Mouse (Mus musculus) lung, postnatal 0 days (tissue): ENCODE results near the gene Ly6g6d. TPM values are rescaled to one million over a fixed set of nuclear protein-coding genes. Genes with fewer than 3 reads are reported as not detected.

Source experiments
- ATAC-seq: fragments of 200-750 bp; cut with Nextera tagmentation; 2 replicates; pipeline ENCODE4 v1.8.0; 2017; ENCODE audit warnings: moderate library complexity
- DNase-seq: peaks from one replicate; pipeline ENCODE4 v3.0.0-alpha.2; 2016; ENCODE audit warnings: low spot score
- H3K27ac ChIP-seq: fragments of 300-500 bp; sonication (generic); 2 replicates; pipeline ENCODE4 v1.5.1; 2014; ENCODE audit warnings: antibody characterized with exemption, mild to moderate bottlenecking, low read length, mixed read lengths
- H3K27me3 ChIP-seq: fragments of 300-500 bp; sonication (generic); replicated peaks from 2 replicates; pipeline ENCODE4 v1.6.1; 2014; ENCODE audit warnings: low read length, mixed read lengths; ENCODE audit not compliant: insufficient read depth
- H3K36me3 ChIP-seq: fragments of 300-500 bp; sonication (generic); 2 replicates; pipeline ENCODE4 v1.6.1; 2014; ENCODE audit warnings: low read length, mixed read lengths; ENCODE audit not compliant: insufficient read depth
- H3K4me1 ChIP-seq: fragments of 300-500 bp; sonication (generic); 2 replicates; pipeline ENCODE4 v1.6.1; 2014; ENCODE audit warnings: antibody characterized with exemption, low read depth, low read length, mixed read lengths; ENCODE audit not compliant: insufficient read depth
- H3K4me2 ChIP-seq: fragments of 300-500 bp; sonication (generic); replicated peaks from 2 replicates; pipeline ENCODE4 v1.6.1; 2014; ENCODE audit warnings: low read depth, mild to moderate bottlenecking, low read length, moderate library complexity, mixed read lengths
- H3K4me3 ChIP-seq: fragments of 300-500 bp; sonication (generic); 2 replicates; pipeline ENCODE4 v1.5.1; 2014; ENCODE audit warnings: low read depth, low read length
- H3K9ac ChIP-seq: fragments of 300-500 bp; sonication (generic); replicated peaks from 2 replicates; pipeline ENCODE4 v1.6.1; 2014; ENCODE audit warnings: low read depth, mild to moderate bottlenecking
- H3K9me3 ChIP-seq: fragments of 300-500 bp; sonication (generic); 2 replicates; pipeline ENCODE4 v1.6.1; 2016; ENCODE audit warnings: low read length, mixed read lengths
- CTCF ChIP-seq: IDR thresholded peaks from 2 replicates; pipeline ENCODE4 v1.5.1; 2016; ENCODE audit warnings: antibody characterized with exemption, mild to moderate bottlenecking
- EP300 ChIP-seq: IDR thresholded peaks from 2 replicates; pipeline ENCODE4 v1.6.1; 2016; ENCODE audit warnings: antibody characterized with exemption, mild to moderate bottlenecking, control low read depth
- WGBS: fragments of 180-500 bp; shearing (Covaris S2); extraction: QIAGEN DNeasy Blood & Tissue Kit; methylation state at CpG from one replicate; pipeline ENCODE4 v1.1.7; 2014; 5-methylcytosine and 5-hydroxymethylcytosine counted together
- polyA plus RNA-seq: library from polyadenylated mRNA; unstranded; fragments of >200 nt; fragmentation: Nextera tagmentation; extraction: Ambion mirVana; gene quantifications from 2 replicates; pipeline ENCODE4 v1.2.1, GENCODE M21; 2015

Ly6g6d gene
- polyA plus RNA-seq, 1 experiment from 2014 or later: 14.7 TPM

DNA sequence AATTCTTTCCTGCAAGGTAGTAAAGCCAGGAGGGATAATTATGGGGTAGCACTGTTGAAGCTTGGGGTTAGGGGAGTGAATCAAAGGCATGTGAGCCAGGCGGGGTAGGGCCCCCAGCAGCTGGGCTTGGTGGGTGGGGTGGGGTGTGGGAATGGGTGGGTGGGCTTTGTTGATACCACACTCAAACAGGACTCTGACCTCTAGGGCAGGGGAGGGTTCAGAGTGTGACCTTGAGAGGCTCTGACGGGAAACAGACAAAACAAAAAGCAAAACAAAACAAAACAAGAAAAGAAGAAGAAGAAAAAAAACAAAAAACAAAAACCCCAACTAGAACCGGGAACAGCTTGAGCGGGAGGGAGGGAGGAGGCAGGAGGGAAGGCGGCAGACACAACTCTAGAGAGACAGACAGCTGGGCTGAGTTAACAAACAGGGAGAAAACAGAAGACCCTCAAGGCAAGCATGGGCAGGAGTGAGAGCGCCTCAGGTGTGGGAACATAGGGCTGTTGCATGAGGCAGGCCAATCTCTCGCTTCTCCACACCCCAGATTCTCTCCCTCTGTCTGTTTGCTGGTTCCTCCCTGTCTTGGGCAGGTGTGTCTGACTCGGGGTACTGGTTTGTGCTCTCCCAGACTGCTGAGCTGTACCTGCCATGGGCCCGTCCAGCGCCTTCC is 1.2 kb downstream of the Ly6g6d start, which contains the start of gene Ly6g6e:
Ly6g6e (plus strand) TSS at position 396 of the 670 bp plus-strand sequence.
- no peaks in the 10 kb centered on the region for H3K27me3 ChIP-seq
- peak within 1 kb of the TSS; percentile 36 for H3K9ac ChIP-seq
- DNase-seq (no peak), ATAC-seq (no peak)
- peak within 1 kb of the TSS; percentile 56 for H3K4me2 ChIP-seq
- H3K27ac ChIP-seq: peak within 1 kb of the TSS; percentile 76
- no peaks in the 10 kb centered on the region for H3K9me3 ChIP-seq
- H3K36me3 ChIP-seq: no peaks in the 10 kb centered on the region
- peak within 1 kb of the TSS; percentile 38 for H3K4me3 ChIP-seq
- TF ChIP-seq EP300 (no peak), CTCF (no peak)
- 35% methylated on average over 10 of the region's 10 CpGs for WGBS
- no peaks in the 10 kb centered on the region for H3K4me1 ChIP-seq

- no peak overlapping the region for H3K27ac ChIP-seq
- 58% methylated on average over 17 of the region's 17 CpGs for WGBS
- H3K9ac ChIP-seq: no peak overlapping the region
- H3K9me3 ChIP-seq: no peaks in the 10 kb centered on the region
- no peaks in the 10 kb centered on the region for H3K27me3 ChIP-seq
- no peak overlapping the region for H3K4me3 ChIP-seq
- H3K36me3 ChIP-seq: no peaks in the 10 kb centered on the region
- no peak for DNase-seq
- no peaks in the 10 kb centered on the region for H3K4me1 ChIP-seq
- TF ChIP-seq CTCF: no peak
- no peak for TF ChIP-seq EP300
- ATAC-seq: no peak
- no peak overlapping the region for H3K4me2 ChIP-seq
These were observed 3.8 kb downstream of the Ly6g6d start for GRCm38 (mm10) chr17:35074097-35074496.

GRCm38 (mm10) chr17:35071454-35071853 is 6.4 kb downstream of the Ly6g6d start:
- no peak for DNase-seq
- WGBS: 61% methylated on average over 9 of the region's 9 CpGs
- no peak overlapping the region for H3K9ac ChIP-seq
- no peaks in the 10 kb centered on the region; the same call in 1 of the 2 replicates for H3K4me1 ChIP-seq
- 0 out of 2 replicates have a peak, but pooled peaks cover under 1% of the 10 kb centered on the region for H3K27me3 ChIP-seq
- H3K36me3 ChIP-seq: no peaks in the 10 kb centered on the region
- H3K4me3 ChIP-seq: no peak overlapping the region
- ATAC-seq: no peak
- H3K27ac ChIP-seq: no peak overlapping the region
- H3K4me2 ChIP-seq: no peak overlapping the region
- no peaks in the 10 kb centered on the region for H3K9me3 ChIP-seq
- no peak for TF ChIP-seq CTCF
- no peak for TF ChIP-seq EP300

DNA sequence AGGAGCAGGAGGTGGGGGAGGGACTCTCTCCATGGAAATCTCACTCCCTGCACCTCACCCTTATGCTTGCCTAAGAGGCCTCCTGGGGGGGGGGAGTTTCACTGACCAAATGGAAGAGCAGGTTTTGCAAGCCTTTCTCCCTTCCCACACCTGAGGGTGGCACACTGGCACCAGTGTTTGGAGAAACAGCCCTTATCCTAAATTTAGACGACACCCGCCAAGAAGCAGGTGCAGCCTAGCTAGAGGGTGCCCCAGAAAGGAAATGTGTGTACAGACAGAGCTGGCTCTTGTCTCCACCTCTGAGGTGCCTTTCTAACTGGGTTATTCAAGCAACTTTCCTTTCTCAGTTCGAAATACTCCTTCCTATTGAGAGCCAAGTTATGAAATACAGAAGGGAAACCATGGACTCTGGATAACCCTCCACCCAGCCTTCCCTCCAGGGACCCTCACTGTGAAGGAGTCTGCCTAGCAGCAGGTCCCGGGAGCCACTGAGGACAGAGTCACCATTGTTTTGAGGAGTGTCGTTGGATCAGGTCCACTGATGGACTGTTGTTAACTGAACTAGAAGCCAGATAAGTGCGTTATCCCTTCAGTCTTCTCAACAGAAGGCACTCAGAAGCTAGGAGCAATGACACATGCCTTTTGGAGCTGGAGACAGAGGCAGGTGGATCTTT is 7.2 kb downstream of the Ly6g6d start:
- peaks cover under 1% of the 10 kb centered on the region; the same call in 1 of the 2 replicates for H3K4me1 ChIP-seq
- H3K27ac ChIP-seq: no peak overlapping the region
- H3K4me3 ChIP-seq: no peak overlapping the region
- H3K36me3 ChIP-seq: no peaks in the 10 kb centered on the region
- peak; percentile 70 for DNase-seq
- H3K9me3 ChIP-seq: no peaks in the 10 kb centered on the region
- ATAC-seq: peak; percentile 52
- H3K27me3 ChIP-seq: 0 out of 2 replicates have a peak, but pooled peaks cover 3% of the 10 kb centered on the region
- no peak overlapping the region for H3K9ac ChIP-seq
- TF ChIP-seq EP300 (no peak), CTCF (peak; percentile 32; the same call in 1 of the 2 replicates)
- H3K4me2 ChIP-seq: no peak overlapping the region
- 45% methylated on average over 6 of the region's 6 CpGs for WGBS

DNA sequence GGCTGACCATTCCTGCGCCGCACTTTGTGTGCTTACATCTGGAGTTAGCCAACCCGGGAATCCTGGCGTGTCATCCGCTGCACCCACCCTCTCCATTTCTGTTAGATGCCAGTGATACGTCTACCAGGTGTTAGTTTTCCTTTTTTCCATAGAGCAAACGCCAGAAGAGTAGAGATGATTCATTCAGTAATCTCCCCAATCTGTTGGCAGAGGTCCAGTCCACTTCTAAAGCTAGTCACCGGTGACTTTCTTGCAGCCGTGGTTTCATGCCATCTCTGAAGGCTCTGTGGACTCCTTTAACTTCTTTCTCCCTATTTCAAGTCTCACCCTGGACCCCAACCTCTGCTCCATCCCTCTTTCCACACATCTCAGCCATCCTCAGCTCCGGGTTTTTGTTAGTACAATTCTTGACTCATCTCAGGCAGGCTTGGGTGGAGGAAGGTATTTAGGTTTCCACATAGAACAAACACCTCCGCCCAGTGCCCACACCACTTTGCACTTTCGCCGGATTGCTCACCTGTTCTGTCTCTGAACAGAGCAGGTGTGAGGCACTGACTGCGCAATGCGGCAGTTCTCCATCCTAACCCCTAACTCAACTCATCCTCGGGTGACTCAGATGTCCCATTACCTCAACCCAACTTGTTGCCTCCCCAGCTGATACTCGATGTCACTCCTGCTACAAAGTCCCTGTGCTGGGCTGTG is 9.5 kb downstream of the Ly6g6d start:
- no peak overlapping the region for H3K4me3 ChIP-seq
- H3K9me3 ChIP-seq: no peaks in the 10 kb centered on the region
- ATAC-seq: peak; percentile 29
- no peak overlapping the region for H3K27ac ChIP-seq
- 0 out of 2 replicates have a peak, but pooled peaks cover 3% of the 10 kb centered on the region for H3K27me3 ChIP-seq
- H3K4me2 ChIP-seq: no peak overlapping the region
- TF ChIP-seq EP300: peak; percentile 54; the same call in 1 of the 2 replicates
- no peak for TF ChIP-seq CTCF
- no peak overlapping the region for H3K9ac ChIP-seq
- H3K36me3 ChIP-seq: no peaks in the 10 kb centered on the region
- peaks cover 6% of the 10 kb centered on the region; the same call in 1 of the 2 replicates for H3K4me1 ChIP-seq
- peak; percentile 67 for DNase-seq
- WGBS: 54% methylated on average over 17 of the region's 17 CpGs

- Histone ChIP-seq H3K4me1 (peaks cover 6% of the 10 kb centered on the region; the same call in 1 of the 2 replicates), H3K9me3 (no peaks in the 10 kb centered on the region), H3K4me2 (peak within 1 kb of the TSS; percentile 70), H3K4me3 (peak within 1 kb of the TSS; percentile 39), H3K9ac (peak within 1 kb of the TSS; percentile 29; the same call in 1 of the 2 replicates), H3K36me3 (peaks cover 7% of the 10 kb centered on the region; the same call in 1 of the 2 replicates), H3K27ac (peak within 1 kb of the TSS; percentile 83), H3K27me3 (0 out of 2 replicates have a peak, but pooled peaks cover 3% of the 10 kb centered on the region)
- no peak for DNase-seq
- ATAC-seq: no peak
- 55% methylated on average over 10 of the region's 10 CpGs for WGBS
- no peak for TF ChIP-seq EP300
- TF ChIP-seq CTCF: no peak
These were observed 11.8 kb downstream of the Ly6g6d start, which contains the start of gene Mpig6b for GRCm38 (mm10) chr17:35066084-35066483. Mpig6b (minus strand) TSS chr17:35066184.
